Mouse (Mus musculus): ENCODE results near the gene Pogz.

DNA sequence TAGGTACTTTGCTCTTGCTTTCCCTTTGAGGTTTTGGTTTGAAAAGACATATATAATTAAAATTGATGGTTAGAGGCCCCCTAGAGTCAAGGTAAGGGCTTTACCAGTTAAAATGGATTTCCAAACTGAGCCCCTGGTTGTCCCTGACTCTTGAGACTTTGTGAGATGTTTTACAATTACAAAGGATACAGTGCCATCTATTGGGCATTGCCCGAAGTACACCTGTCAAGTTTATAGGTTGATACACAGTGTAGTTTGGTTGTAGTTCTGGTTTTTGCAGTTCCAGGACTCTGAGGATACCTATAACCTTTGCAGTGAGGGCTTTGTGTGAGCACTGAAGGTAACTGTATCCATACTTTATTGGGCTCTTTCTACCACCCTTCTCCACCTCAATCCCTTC is 12.0 kb downstream of the Pogz start:
- TF ChIP-seq CTCF (IDR thresholded peaks at IDR 0.05; ENCODE audit: insufficient read depth, low read length) (peak; percentile 15; the same call in 1 of the 2 replicates), POLR2A (IDR thresholded peaks at IDR 0.05; ENCODE audit: borderline replicate concordance, extremely low read depth, low read depth, low read length) (no peak)

Measured in lung, adult 2 months (tissue).